Mouse (Mus musculus): Measurements from ENCODE around the gene Fubp3. TPM values are rescaled to one million over a fixed set of nuclear protein-coding genes. Genes with fewer than 3 reads are reported as not detected.

The Fubp3 gene
- polyA plus RNA-seq, 1 experiment, result 29.9 TPM

DNA sequence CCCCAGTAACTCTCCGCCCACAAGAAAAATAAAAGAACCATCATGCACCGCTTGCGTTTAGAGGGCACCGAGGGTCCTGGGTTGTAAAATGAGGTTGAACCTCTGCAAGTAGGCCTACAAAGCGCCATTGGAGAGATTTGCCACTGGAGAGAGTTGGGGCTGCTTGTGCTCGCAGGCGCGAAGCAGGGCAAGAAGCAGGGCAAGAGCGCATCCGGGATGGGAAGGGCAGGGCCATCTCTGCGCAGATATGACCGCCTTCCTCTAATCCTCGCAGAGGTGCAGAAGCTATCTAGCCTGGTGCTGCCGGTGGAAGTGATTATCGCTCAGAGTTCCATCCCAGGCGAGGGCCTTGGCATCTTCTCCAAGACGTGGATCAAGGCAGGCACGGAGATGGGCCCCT is 69.5 kb downstream of the Fubp3 start:
- Histone ChIP-seq H3K79me2 (ENCODE audit: control insufficient read depth, insufficient read depth) (no peaks in the 10 kb centered on the region), H3K36me3 (ENCODE audit: control insufficient read depth, insufficient read depth) (no peaks in the 10 kb centered on the region), H3K4me3 (ENCODE audit: insufficient read depth, poor library complexity, severe bottlenecking) (no peak overlapping the region), H3ac (ENCODE audit: control insufficient read depth, insufficient read length, low read depth) (no peak overlapping the region), H3K27me3 (ENCODE audit: control insufficient read depth, insufficient read depth, insufficient read length) (peaks cover 82% of the 10 kb centered on the region), H3K79me3 (ENCODE audit: low read depth) (no peaks in the 10 kb centered on the region)
- TF ChIP-seq MYOD1 (IDR thresholded peaks at IDR 0.05; ENCODE audit: control insufficient read depth, insufficient read length, low read depth) (no peak), USF1 (IDR thresholded peaks at IDR 0.05; ENCODE audit: low read depth) (no peak), CEBPB (IDR thresholded peaks at IDR 0.05; ENCODE audit: low read depth) (no peak), CTCF (IDR thresholded peaks at IDR 0.05; ENCODE audit: control insufficient read depth, insufficient read depth, insufficient read length) (no peak), MAX (IDR thresholded peaks at IDR 0.05) (no peak), MYOG (IDR thresholded peaks at IDR 0.05; ENCODE audit: control insufficient read depth, extremely low read depth, insufficient read length) (no peak), FOSL1 (IDR thresholded peaks at IDR 0.05; ENCODE audit: insufficient read depth, low read length, poor library complexity, severe bottlenecking) (no peak)

DNA sequence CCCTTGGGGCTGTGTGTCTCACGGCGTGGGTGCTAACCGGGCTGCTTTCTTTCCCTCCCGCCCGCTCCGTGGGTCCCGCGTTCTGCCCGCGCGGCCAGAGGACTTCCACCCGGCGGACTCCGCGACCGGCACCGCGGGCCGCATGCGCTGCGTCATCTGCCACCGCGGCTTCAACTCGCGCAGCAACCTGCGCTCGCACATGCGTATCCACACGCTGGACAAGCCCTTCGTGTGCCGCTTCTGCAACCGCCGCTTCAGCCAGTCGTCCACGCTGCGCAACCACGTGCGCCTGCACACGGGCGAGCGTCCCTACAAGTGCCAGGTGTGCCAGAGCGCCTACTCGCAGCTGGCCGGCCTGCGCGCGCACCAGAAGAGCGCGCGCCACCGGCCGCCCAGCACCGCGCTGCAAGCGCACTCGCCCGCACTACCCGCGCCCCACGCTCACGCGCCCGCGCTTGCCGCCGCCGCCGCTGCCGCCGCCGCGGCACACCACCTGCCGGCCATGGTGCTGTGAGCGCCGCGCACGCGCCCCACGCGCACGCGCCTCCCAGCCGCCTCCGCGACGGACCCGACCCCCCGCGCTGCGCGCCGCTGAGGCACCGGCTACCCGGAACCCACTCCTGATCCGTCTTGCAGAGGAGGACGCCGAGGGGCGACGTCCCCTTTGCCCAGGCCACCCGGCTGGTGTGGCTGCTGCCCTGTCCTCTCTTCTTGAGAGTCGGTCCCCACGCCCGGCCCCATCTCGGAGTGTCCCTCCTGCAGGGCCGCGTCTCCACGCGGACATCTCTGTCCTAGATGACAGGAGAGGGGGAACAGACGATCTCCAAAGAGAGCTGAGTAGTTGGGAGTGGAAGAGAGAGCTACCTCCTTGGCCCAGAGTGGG is 81.8 kb downstream of the Fubp3 start:
- Histone ChIP-seq H3K4me3 (ENCODE audit: insufficient read depth, poor library complexity, severe bottlenecking) (no peak overlapping the region), H3K36me3 (ENCODE audit: control insufficient read depth, insufficient read depth) (no peaks in the 10 kb centered on the region), H3K27me3 (ENCODE audit: control insufficient read depth, insufficient read depth, insufficient read length) (peaks cover 71% of the 10 kb centered on the region), H3K79me3 (ENCODE audit: low read depth) (no peaks in the 10 kb centered on the region), H3ac (ENCODE audit: control insufficient read depth, insufficient read length, low read depth) (no peak overlapping the region), H3K79me2 (ENCODE audit: control insufficient read depth, insufficient read depth) (no peaks in the 10 kb centered on the region)
- no peak for TF ChIP-seq MYOG (IDR thresholded peaks at IDR 0.05; ENCODE audit: control insufficient read depth, extremely low read depth, insufficient read length)
- TF ChIP-seq CEBPB (IDR thresholded peaks at IDR 0.05; ENCODE audit: low read depth), result no peak
- TF ChIP-seq USF1 (IDR thresholded peaks at IDR 0.05; ENCODE audit: low read depth), result no peak
- TF ChIP-seq CTCF (IDR thresholded peaks at IDR 0.05; ENCODE audit: control insufficient read depth, insufficient read depth, insufficient read length), result no peak
- no peak for TF ChIP-seq MAX (IDR thresholded peaks at IDR 0.05)
- TF ChIP-seq FOSL1 (IDR thresholded peaks at IDR 0.05; ENCODE audit: insufficient read depth, low read length, poor library complexity, severe bottlenecking), result no peak
- TF ChIP-seq MYOD1 (IDR thresholded peaks at IDR 0.05; ENCODE audit: control insufficient read depth, insufficient read length, low read depth), result no peak

DNA sequence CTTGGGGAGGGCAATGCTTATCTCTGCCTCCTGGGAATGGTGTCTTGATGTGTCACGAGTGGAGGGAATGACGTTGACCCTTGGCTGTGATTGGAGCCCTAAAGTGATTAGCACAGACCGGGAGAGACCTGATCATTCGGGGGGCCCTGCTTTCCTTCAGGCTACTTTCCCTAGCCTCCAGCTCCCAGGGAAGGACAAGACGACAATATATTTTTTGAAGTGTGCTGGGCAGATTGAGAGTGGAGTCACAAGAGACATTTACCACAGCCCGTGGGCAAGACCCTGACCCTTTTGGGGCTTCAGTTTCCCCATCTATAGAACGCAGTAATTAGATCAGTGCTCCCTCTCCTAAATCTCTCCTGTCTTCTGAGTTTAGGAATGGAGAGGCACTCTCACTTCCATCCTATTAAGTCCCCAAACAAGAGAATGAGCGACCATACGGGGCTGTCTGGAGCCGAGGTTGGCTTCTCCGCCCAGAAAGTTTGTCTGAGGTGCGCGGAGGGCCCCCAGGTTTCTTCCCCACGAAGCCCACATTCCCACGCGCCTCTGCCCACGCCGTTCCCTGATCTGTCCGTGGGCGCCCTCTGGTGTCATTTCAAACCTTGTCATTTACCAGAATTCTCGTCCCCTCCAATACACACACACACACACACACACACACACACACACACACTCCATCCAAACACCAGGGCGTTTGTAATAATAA is 82.6 kb downstream of the Fubp3 start:
- no peaks in the 10 kb centered on the region for H3K36me3 ChIP-seq (ENCODE audit: control insufficient read depth, insufficient read depth)
- no peaks in the 10 kb centered on the region for H3K79me2 ChIP-seq (ENCODE audit: control insufficient read depth, insufficient read depth)
- no peaks in the 10 kb centered on the region for H3K79me3 ChIP-seq (ENCODE audit: low read depth)
- no peak overlapping the region for H3ac ChIP-seq (ENCODE audit: control insufficient read depth, insufficient read length, low read depth)
- H3K27me3 ChIP-seq (ENCODE audit: control insufficient read depth, insufficient read depth, insufficient read length), result peaks cover 63% of the 10 kb centered on the region
- no peak for TF ChIP-seq FOSL1 (IDR thresholded peaks at IDR 0.05; ENCODE audit: insufficient read depth, low read length, poor library complexity, severe bottlenecking)
- TF ChIP-seq CTCF (IDR thresholded peaks at IDR 0.05; ENCODE audit: control insufficient read depth, insufficient read depth, insufficient read length), result peak; percentile 15
- no peak overlapping the region for H3K4me3 ChIP-seq (ENCODE audit: insufficient read depth, poor library complexity, severe bottlenecking)

DNA sequence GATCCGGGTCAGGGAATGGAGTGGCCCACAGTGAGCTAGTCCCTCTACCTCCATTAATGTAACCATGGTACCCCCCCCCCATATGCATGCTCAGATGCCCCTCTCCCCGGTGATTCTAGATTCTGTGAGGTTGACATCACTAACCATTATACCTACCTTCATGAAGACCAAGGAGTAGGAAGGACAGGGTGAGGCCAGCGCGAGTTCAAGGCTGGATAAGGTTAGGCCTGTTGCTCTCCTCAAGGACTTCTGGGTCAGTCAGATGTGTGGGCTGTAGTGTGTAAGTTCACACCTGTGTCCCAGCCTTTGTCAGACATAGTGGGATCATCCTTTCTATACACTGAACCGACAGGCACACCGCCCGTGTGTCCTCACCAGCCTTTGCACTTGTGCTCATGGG is 83.9 kb downstream of the Fubp3 start:
- Histone ChIP-seq H3K79me2 (ENCODE audit: control insufficient read depth, insufficient read depth) (no peaks in the 10 kb centered on the region), H3K4me3 (ENCODE audit: insufficient read depth, poor library complexity, severe bottlenecking) (no peak overlapping the region), H3K79me3 (ENCODE audit: low read depth) (no peaks in the 10 kb centered on the region), H3K27me3 (ENCODE audit: control insufficient read depth, insufficient read depth, insufficient read length) (peaks cover 51% of the 10 kb centered on the region), H3ac (ENCODE audit: control insufficient read depth, insufficient read length, low read depth) (no peak overlapping the region), H3K36me3 (ENCODE audit: control insufficient read depth, insufficient read depth) (no peaks in the 10 kb centered on the region)
- no peak for TF ChIP-seq MAX (IDR thresholded peaks at IDR 0.05)
- no peak for TF ChIP-seq CEBPB (IDR thresholded peaks at IDR 0.05; ENCODE audit: low read depth)
- TF ChIP-seq MYOG (IDR thresholded peaks at IDR 0.05; ENCODE audit: control insufficient read depth, extremely low read depth, insufficient read length), result no peak
- TF ChIP-seq CTCF (IDR thresholded peaks at IDR 0.05; ENCODE audit: control insufficient read depth, insufficient read depth, insufficient read length), result no peak
- no peak for TF ChIP-seq USF1 (IDR thresholded peaks at IDR 0.05; ENCODE audit: low read depth)
- no peak for TF ChIP-seq FOSL1 (IDR thresholded peaks at IDR 0.05; ENCODE audit: insufficient read depth, low read length, poor library complexity, severe bottlenecking)
- TF ChIP-seq MYOD1 (IDR thresholded peaks at IDR 0.05; ENCODE audit: control insufficient read depth, insufficient read length, low read depth), result no peak

DNA sequence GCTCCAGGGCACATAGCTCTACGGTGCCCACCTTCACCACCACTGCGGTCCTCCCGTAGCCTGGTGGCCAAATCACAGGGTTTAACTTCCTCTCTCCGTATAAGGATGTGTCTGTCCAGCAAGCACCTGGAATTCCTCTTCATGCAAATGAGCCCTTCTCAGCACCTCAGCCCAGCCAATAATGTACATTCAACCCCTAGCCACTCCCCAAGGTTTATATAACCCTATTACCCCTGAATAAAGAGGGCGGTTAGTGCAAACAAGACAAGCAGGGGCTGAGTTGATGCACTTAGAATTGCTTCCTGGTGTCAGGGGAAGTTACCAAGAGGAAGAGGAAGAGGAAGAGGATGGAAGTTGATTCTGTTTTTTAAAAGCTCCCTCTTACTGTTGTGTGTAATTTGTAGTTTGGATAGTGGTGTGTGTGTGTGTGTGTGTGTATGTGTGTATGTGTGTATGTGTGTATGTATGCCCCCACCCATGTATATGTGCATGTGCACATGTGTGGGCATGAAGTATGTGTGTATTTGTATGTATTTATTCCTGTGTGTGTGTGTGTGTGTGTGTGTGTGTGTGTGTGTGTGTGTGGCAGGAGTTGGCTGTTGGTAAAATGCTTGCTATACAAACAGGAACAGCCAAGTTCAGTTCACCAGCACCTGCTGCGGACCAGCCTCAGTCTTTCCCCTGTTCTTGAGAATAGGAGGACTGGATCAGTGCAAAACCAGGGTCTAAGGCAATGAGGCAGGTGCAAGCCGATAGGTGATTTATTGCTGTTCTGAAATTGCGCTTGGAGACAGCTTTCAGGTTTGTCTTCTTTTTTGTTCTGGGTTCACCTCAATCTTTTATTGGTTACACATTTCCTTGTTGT is 90.7 kb downstream of the Fubp3 start:
- peaks cover 16% of the 10 kb centered on the region for H3K27me3 ChIP-seq (ENCODE audit: control insufficient read depth, insufficient read depth, insufficient read length)
- H3ac ChIP-seq (ENCODE audit: control insufficient read depth, insufficient read length, low read depth), result no peak overlapping the region
- no peak for TF ChIP-seq USF1 (IDR thresholded peaks at IDR 0.05; ENCODE audit: low read depth)
- no peak for TF ChIP-seq MYOD1 (IDR thresholded peaks at IDR 0.05; ENCODE audit: control insufficient read depth, insufficient read length, low read depth)
- TF ChIP-seq CEBPB (IDR thresholded peaks at IDR 0.05; ENCODE audit: low read depth), result no peak
- TF ChIP-seq MYOG (IDR thresholded peaks at IDR 0.05; ENCODE audit: control insufficient read depth, extremely low read depth, insufficient read length), result no peak
- TF ChIP-seq MAX (IDR thresholded peaks at IDR 0.05), result no peak
- TF ChIP-seq FOSL1 (IDR thresholded peaks at IDR 0.05; ENCODE audit: insufficient read depth, low read length, poor library complexity, severe bottlenecking), result no peak
- TF ChIP-seq CTCF (IDR thresholded peaks at IDR 0.05; ENCODE audit: control insufficient read depth, insufficient read depth, insufficient read length), result no peak
- H3K79me3 ChIP-seq (ENCODE audit: low read depth), result no peaks in the 10 kb centered on the region
- no peaks in the 10 kb centered on the region for H3K79me2 ChIP-seq (ENCODE audit: control insufficient read depth, insufficient read depth)
- no peaks in the 10 kb centered on the region for H3K36me3 ChIP-seq (ENCODE audit: control insufficient read depth, insufficient read depth)
- no peak overlapping the region for H3K4me3 ChIP-seq (ENCODE audit: insufficient read depth, poor library complexity, severe bottlenecking)
